Mouse (Mus musculus) retina, postnatal 1 day (tissue): ENCODE data around the gene Foxp4.

Experiments
- DNase-seq: peaks from one replicate; pipeline ENCODE4 v3.0.0-alpha.2; 2012

Foxp4 gene

DNA sequence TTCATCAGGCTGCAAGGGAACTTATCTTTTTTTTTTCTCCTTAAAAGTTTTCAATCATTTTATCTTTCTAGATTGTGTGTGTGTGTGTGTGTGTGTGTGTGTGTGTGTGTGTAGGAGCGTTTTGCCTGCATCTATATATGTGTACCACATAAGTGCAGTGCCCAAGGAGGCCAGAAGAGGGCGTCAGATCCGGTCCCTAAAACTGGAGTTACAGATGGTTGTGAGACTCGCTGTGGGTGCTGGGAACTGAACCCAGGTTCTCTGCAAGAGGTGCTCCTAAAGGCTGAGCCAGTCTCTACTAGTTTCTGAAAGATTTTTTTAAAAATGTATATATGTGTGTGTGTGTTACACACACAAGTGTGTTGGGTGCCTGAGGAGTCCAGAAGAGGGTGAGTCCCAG lies 5.0 kb upstream of the Foxp4 start:
- DNase-seq = no peak

GRCm38 (mm10) chr17:47925988-47926387 lies 1.5 kb upstream of the Foxp4 start:
- DNase-seq = no peak

DNA sequence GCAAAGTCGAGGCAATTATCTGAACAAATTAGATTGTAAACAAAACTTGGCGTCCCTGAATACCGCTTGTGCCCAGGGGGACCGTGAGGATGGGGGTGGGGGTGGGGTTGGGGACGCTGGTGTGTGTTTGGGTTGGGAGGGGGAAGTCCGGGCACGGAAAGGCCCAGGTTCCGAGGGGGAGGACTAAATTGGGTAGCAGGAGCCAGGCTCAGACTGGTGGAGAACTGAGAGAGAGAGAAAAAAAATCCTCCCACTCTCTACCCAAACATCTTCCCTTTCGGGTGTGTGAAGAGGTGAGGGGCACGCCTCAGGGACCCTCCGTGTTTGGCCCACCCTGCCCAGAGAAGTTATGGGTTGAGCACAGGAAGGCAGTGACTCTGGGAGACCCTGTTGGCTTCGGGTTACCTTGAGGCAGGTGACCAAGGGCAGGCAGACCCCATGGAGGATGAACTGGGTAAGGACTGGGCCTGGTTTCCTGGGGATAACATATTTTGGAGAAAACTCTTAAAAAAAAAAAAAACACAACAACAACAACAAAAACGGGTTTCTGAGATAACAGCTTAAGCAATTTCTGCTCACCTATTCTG lies 988 bp upstream of the Foxp4 start:
- DNase-seq = no peak

DNA sequence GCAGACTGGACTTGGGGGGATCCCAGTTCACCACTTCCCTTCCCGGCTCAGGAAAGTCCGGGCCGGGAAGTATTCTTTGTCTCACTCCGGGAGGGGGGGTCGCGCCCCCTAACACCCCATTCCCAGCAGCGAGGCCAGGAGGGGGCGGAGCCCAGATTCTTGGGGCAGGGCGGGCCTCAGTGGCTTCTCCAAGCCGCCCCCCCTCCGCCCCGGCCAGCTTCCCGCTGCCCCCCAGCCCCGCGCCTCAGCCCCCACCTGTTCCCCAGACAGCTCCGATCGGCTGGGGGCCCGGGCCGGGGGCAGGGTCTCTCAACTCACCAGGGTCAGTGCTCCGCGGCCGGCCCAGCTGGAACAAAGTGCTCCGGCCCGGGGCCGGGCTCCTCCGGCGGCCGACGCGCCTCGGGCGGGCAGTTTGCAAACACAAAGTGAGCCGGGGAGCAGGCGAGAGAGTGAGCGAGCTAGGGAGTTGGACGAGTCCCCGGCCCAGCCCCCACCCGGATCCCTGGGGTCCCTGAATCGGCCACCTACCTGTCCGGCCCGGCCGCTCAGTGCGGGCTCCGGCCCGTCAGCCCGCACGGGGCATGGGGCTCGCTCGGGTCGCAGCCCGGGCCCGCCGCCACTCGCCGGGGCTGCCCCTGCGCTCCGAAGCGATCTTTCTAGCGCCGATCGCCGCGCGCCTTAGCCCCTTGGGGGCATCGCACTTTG lies 615 bp downstream of the Foxp4 start:
- no peak for DNase-seq

- DNase-seq = no peak
These were observed 1.3 kb downstream of the Foxp4 start for GRCm38 (mm10) chr17:47923011-47923677.

DNA sequence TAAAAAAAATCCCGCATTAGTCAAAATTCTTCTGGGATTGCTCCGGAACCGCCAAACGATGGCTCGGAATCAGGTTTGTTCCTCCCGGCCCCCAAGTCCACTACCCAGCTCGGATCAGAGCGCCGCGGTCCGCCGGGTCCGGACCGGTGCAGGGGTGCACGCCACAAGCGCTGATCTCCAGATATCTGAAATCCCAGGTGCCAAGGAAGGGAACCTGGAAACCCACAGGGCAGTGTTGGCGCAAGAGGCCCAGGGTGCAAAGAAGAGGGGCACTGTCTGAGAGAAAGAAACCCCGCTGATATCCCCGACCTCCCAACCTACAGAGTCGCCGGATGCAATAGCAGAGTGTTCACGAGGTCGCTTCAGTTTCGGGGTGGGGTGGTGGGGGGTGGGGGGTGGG lies 1.9 kb downstream of the Foxp4 start:
- no peak for DNase-seq

- DNase-seq = no peak
These were observed 2.3 kb downstream of the Foxp4 start for GRCm38 (mm10) chr17:47922116-47922515.

DNA sequence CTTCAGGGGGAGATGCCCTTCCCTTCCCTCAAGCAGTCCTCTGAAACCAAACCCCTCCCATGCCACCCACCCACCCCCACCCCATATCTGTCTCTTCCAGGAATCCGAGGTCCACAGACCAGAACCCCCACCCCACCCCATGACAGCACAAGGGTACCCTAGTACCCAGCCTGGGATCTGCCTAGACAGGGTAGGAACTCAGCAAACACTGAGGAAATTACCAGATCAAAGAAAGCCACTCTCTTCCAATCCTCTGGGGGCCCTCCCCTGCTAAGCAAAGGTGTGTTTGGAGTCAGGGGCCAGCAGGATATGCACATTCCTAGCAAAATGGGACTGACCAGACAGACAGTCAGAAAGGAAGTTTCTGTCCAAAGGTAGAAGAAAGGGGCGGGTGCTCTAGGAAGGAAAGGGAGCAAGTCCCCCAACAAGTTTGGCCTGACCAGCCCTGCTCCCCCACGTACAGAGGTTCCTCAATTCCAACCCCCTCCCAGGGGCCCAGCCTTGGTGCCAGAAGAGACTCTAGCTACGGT lies 3.2 kb downstream of the Foxp4 start:
- no peak for DNase-seq

DNA sequence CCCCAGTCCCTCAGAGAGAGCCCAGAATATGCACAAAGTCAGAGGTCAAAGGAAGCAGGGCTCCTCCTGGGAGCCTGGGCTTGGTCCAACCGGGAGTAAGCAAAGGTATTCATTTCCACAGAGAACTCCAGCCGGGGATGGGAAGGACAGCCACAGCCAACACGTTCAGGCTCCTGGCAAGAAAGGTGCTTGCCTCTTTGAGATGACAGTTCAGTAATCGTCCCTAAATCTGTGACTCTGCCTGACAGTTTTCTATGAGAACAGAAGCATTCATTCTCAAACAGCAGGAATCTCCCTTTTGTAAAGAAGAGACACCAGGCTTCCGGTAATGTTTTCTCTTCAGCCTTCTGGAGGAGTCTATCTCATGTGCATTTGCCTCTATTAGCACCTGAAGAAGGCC lies 4.6 kb downstream of the Foxp4 start:
- DNase-seq = no peak

DNA sequence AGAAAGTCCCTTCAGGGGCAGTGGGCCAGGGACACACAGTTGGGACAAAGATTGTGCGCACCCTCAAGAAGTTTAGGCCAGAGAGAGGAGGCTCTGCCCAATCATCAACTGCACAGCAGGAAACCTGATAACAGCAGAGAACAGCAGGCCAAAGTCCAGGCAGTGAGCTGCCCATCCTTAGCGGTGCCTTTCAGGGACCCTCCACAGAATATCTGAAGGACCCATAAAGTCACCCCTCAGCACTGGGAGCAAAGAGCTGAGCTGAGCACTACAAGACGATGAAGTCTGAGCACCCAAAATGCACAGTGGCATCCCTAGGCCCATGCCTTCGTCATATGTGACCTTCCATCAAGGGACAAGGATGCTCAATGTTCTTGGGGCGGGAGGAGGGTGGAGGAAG lies 6.5 kb downstream of the Foxp4 start:
- no peak for DNase-seq

- no peak for DNase-seq
These were observed 7.2 kb downstream of the Foxp4 start for GRCm38 (mm10) chr17:47917212-47917611.

GRCm38 (mm10) chr17:47914676-47915219 lies 9.7 kb downstream of the Foxp4 start:
- DNase-seq = peak; percentile 91

DNA sequence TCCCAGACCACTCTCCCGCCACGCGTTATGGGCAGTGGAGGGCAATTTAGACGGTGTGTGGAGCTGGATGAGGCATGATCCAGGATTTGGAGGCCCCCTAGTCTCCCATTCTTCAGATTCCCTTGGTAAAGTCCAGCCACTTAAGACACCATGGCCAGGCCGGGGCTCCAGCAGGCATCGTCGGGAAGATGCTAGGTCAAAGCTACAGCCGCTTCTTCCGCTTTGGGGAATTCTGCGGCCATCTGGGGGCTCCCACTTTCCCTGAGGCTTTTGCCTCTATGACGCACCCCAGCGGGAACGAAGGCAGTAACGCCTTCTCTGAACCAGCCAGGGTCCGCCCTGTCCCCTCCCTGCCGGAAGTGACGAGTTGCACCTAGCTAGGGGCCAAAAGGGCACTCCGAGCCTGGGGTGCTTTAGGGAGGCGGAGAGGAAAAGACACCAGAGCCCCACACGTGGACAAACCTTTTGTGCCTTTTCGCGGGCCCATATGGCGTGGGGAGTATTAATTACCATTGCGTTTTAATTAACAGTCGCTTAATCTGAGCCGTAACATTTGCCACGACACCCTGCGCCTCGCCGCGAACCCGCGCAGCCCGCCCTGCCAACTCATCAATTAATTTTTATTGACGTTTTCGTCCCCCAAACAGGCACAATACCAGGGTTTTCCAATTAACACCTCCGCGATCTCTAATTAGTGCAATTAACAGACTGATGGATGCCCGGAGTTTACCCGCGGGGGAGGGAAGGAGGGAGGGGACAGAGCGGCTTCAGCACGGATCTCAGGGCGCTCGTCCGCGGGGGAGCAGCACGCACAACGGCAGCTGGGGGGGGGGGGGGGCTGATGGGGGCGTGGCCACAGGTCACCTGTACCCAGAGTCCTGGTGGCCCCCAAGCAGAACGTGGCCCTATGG lies 15.1 kb downstream of the Foxp4 start:
- peak; percentile 83 for DNase-seq

- no peak for DNase-seq
These were observed 16.4 kb downstream of the Foxp4 start for GRCm38 (mm10) chr17:47908079-47908478.

- DNase-seq = no peak
These were observed 17.0 kb downstream of the Foxp4 start for GRCm38 (mm10) chr17:47907366-47907920.

- DNase-seq = no peak
These were observed 20.4 kb downstream of the Foxp4 start for GRCm38 (mm10) chr17:47903846-47904680.

DNA sequence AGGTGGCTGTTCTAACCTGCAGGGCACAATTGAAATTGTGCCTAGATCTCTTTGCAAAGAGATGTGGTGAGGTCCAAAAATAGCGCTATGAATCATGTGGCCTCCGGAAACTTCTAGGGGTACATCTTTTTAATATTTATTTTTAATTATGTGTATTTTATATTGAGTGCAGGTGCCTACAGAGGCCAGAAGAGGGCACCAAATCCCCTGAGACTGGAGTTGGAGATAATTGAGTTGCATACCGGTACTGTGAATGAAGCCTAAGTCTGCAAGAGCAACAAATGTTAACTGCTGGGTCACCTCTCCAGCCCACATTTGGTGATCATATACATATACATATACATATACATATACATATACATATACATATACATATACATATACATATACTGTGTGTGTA lies 22.7 kb downstream of the Foxp4 start:
- no peak for DNase-seq

DNA sequence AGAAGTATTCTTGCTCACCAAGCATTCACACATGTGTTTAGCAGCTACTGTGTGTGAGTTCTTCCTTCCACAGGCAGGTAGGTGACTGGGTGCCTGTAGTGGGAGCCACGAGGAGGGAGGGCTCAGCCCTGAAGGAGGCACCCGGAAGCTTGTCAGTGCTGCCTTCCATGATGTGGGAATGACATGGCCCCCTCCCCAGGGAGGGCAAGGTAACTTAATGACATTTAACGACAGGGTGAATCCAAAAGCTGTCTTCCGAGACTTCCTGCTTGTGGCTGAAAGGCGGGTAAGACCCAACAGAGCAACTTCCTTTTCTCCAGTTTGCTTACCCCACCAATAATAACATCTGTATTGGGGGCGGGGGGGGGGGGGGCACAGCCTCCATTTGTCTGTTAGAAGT lies 23.7 kb downstream of the Foxp4 start:
- no peak for DNase-seq

GRCm38 (mm10) chr17:47899156-47899555 lies 25.3 kb downstream of the Foxp4 start:
- DNase-seq = no peak

DNA sequence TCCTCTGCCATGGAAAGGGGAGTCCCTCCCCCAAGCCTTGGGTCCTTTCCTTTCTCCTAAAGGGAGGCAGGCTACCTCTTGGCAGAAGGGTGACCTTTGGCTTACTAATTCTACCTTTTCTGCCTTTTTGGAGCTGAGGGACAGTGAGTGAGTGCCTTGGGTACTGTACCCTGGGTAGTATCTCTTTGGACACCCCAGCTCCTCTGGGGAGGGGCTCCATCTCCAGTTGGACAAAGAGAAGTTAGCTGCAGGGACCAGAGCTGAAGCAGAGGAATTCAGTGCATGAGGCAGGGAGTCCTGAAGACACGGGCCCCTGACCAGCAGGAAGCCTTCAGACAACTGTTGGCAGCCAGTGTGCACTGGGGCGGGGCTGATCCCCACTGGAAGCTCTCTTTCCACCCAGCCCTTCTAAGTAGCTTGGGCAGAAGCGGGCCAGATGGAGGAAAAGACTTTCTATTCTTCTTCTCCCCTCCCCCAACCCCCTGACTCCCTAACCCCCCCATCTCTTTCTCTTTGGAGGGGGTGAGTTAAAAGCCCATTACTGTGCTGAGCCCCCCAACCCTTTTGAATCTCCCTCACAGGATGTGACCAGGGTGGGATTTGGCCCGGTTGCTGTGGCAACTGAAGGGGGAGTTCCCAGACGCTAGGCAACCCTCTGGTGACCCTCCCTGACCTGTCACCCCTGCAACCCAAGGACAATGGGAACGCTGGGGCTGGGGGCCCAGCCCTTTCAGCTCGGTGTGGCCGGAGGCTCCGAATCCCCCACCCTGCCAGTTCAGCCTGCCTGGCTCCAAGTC lies 26.3 kb downstream of the Foxp4 start:
- DNase-seq = peak; percentile 75

DNA sequence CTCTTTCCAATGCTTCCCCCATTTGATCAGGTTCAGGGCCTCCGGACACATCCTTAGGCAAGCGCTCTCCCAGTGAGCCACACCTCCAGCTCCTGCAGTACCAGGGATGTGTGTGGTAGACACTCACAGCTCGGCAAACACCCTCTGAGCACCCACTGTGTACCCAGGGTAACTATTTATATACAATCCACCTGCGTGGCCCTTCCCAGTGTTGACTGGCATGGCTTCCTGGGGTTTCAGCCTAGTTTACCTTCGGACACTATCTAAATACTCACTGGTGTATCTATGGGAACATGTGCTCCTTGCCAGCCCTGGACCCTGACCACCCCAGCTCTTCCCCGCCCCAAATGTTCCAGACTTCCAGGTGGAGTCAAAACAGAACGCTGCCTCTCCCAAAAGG lies 34.7 kb downstream of the Foxp4 start:
- no peak for DNase-seq
